Mouse (Mus musculus): ENCODE measurements at regions not wholly inside any gene's neighbourhood (a gene's known extent, or its start where the extent isn't known, plus 50 kb on each side); places are given as distances from the start of the nearest gene placed in this dataset.

DNA sequence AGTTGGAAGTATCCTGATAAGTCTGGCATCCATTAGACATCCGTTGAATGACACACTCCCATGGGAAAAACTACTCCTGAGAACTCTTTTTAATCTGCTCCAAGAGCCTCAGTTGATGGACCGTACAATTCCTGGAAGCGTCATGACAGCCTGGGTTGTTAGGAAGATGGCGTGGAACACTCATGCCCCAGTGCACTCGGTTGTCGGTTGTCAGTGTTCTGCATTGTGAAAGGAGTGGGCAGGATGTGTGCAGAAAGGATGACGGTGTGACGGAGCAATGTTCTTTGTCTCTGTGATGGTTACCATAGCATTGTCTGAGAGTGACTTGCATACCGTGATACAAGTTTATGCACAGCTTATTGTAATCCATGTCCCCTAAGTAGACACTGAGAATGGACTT is 164.4 kb downstream of the Slc30a10 start:
- no peak for TF ChIP-seq EP300 (IDR thresholded peaks at IDR 0.05; ENCODE audit: low read depth)
- no peak for TF ChIP-seq CTCF (IDR thresholded peaks at IDR 0.05; ENCODE audit: low read depth)
- Histone ChIP-seq H3K27me3 (ENCODE audit: control insufficient read depth, insufficient read depth, low read length) (no peaks in the 10 kb centered on the region), H3K27ac (ENCODE audit: low read depth) (no peak overlapping the region), H3K4me1 (ENCODE audit: control insufficient read depth, insufficient read depth) (no peaks in the 10 kb centered on the region; the same call in 1 of the 2 replicates), H3K4me2 (ENCODE audit: low read depth, low read length) (no peak overlapping the region), H3K4me3 (ENCODE audit: low read depth, low read length) (no peak overlapping the region), H3K9ac (replicated peaks; ENCODE audit: low read depth, low read length) (no peak overlapping the region), H3K9me3 (replicated peaks; ENCODE audit: control insufficient read depth, low read length) (no peaks in the 10 kb centered on the region), H3K36me3 (replicated peaks; ENCODE audit: control insufficient read depth, insufficient read depth, low read length) (no peaks in the 10 kb centered on the region)
- DNase-seq (ENCODE audit: low spot score) (peak; percentile 11), ATAC-seq (ENCODE audit: insufficient read depth, low read depth) (no peak)
- WGBS: 36% methylated on average over 9 of the region's 9 CpGs

DNA sequence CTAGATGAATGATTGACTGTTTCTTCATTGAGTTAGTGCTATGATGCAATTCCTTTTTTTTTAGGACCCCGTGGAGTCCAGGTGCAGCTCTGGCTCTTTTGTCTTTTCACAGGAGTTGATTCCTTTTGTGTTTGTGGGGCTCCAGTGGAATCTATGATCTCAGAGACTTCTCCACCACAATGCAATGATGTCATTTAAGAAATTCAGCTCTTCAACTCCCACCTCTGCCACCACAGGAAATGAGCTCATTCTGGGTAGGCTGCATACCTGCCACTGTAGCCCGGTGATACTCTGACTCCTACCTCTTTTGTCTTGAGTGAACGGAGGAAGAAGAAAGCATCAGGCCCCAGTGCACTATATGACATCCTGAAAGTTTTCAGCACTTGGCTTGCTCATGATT is 173.8 kb downstream of the Slc30a10 start:
- H3K4me2 ChIP-seq (ENCODE audit: low read depth, low read length): no peak overlapping the region
- no peaks in the 10 kb centered on the region for H3K4me1 ChIP-seq (ENCODE audit: control insufficient read depth, insufficient read depth)
- H3K27ac ChIP-seq (ENCODE audit: low read depth): no peak overlapping the region
- H3K4me3 ChIP-seq (ENCODE audit: low read depth, low read length): no peak overlapping the region
- ATAC-seq (ENCODE audit: insufficient read depth, low read depth) (no peak), DNase-seq (ENCODE audit: low spot score) (no peak)
- H3K9ac ChIP-seq (replicated peaks; ENCODE audit: low read depth, low read length): no peak overlapping the region
- TF ChIP-seq EP300 (IDR thresholded peaks at IDR 0.05; ENCODE audit: low read depth): no peak
- no peaks in the 10 kb centered on the region for H3K27me3 ChIP-seq (ENCODE audit: control insufficient read depth, insufficient read depth, low read length)
- 46% methylated on average over 3 of the region's 3 CpGs for WGBS
- no peaks in the 10 kb centered on the region for H3K36me3 ChIP-seq (replicated peaks; ENCODE audit: control insufficient read depth, insufficient read depth, low read length)
- no peaks in the 10 kb centered on the region for H3K9me3 ChIP-seq (replicated peaks; ENCODE audit: control insufficient read depth, low read length)

DNA sequence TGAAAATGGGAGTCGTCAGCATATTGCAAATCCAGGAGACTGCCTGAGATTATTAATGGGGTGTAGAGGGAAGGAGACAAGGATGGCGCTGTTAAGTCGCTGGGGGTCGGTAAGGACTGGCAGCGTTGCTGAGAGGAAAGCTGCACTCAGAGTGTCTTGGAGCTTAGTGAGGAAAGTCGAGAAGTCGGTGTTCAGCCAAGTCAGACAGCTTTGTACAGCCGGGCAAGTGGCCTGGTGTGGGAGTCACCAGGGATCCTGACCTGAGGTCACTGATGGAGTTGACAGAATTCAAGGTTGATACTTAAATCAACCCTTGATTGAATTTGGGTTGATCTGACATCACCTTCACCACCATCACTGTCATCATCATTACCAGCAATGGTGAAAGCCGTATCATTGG is 175.3 kb downstream of the Slc30a10 start:
- H3K27ac ChIP-seq (ENCODE audit: low read depth): no peak overlapping the region
- H3K27me3 ChIP-seq (ENCODE audit: control insufficient read depth, insufficient read depth, low read length): no peaks in the 10 kb centered on the region
- H3K4me1 ChIP-seq (ENCODE audit: control insufficient read depth, insufficient read depth): no peaks in the 10 kb centered on the region
- no peak for DNase-seq (ENCODE audit: low spot score)
- H3K9ac ChIP-seq (replicated peaks; ENCODE audit: low read depth, low read length): no peak overlapping the region
- no peak overlapping the region for H3K4me3 ChIP-seq (ENCODE audit: low read depth, low read length)
- TF ChIP-seq CTCF (IDR thresholded peaks at IDR 0.05; ENCODE audit: low read depth): no peak
- no peak for TF ChIP-seq EP300 (IDR thresholded peaks at IDR 0.05; ENCODE audit: low read depth)
- H3K4me2 ChIP-seq (ENCODE audit: low read depth, low read length): no peak overlapping the region
- no peaks in the 10 kb centered on the region for H3K9me3 ChIP-seq (replicated peaks; ENCODE audit: control insufficient read depth, low read length)
- no peak for ATAC-seq (ENCODE audit: insufficient read depth, low read depth)
- H3K36me3 ChIP-seq (replicated peaks; ENCODE audit: control insufficient read depth, insufficient read depth, low read length): no peaks in the 10 kb centered on the region
- WGBS: 75% methylated on average over 9 of the region's 9 CpGs

DNA sequence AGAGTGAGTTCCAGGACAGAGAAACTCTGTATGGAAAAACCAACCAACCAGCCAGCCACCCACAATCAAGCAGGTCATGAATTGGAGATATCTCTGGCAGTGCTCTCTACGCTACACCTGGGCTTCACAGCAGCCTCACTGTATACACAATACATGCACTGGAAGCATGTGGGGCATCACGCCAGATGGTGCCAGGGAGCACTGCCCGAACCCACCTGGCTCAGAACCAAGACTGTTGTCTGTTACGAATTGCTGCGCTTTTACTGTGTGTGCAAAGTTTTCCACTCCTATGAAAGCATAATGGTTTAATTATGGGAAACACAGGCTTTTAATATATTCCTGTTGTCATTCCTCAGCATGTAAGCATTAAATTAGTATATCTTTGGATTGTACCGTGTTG is 184.0 kb downstream of the Slc30a10 start:
- Histone ChIP-seq H3K9ac (replicated peaks; ENCODE audit: low read depth, low read length) (no peak overlapping the region), H3K4me3 (ENCODE audit: low read depth, low read length) (no peak overlapping the region), H3K27ac (ENCODE audit: low read depth) (no peak overlapping the region), H3K4me1 (ENCODE audit: control insufficient read depth, insufficient read depth) (no peaks in the 10 kb centered on the region), H3K27me3 (ENCODE audit: control insufficient read depth, insufficient read depth, low read length) (no peaks in the 10 kb centered on the region), H3K36me3 (replicated peaks; ENCODE audit: control insufficient read depth, insufficient read depth, low read length) (no peaks in the 10 kb centered on the region), H3K9me3 (replicated peaks; ENCODE audit: control insufficient read depth, low read length) (no peaks in the 10 kb centered on the region), H3K4me2 (ENCODE audit: low read depth, low read length) (no peak overlapping the region)
- 83% methylated on average over 6 of the region's 6 CpGs for WGBS
- DNase-seq (ENCODE audit: low spot score) (no peak), ATAC-seq (ENCODE audit: insufficient read depth, low read depth) (no peak)
- no peak for TF ChIP-seq CTCF (IDR thresholded peaks at IDR 0.05; ENCODE audit: low read depth)
- TF ChIP-seq EP300 (IDR thresholded peaks at IDR 0.05; ENCODE audit: low read depth): no peak

DNA sequence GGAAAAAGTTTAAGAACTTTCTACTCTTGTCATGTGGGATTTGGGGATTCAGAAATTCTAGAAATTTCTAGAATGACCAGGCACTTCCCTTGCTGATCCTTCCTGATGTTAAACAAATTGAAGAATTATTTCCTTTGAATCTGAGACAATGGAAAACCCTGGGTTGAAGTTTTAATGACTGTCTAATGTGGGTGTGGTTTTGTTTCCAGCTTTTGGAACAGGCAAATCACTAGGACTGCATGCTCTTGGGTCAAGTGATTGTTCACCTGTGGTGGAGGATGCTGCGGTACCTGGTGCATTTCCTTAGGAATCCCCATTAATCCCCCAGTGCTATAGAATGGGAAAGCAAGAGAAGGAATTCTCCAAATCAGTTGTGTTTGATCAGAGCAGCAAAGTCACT is 184.8 kb downstream of the Slc30a10 start:
- Histone ChIP-seq H3K36me3 (replicated peaks; ENCODE audit: control insufficient read depth, insufficient read depth, low read length) (no peaks in the 10 kb centered on the region), H3K4me3 (ENCODE audit: low read depth, low read length) (no peak overlapping the region), H3K27ac (ENCODE audit: low read depth) (no peak overlapping the region), H3K4me1 (ENCODE audit: control insufficient read depth, insufficient read depth) (no peaks in the 10 kb centered on the region), H3K9me3 (replicated peaks; ENCODE audit: control insufficient read depth, low read length) (no peaks in the 10 kb centered on the region), H3K27me3 (ENCODE audit: control insufficient read depth, insufficient read depth, low read length) (no peaks in the 10 kb centered on the region), H3K4me2 (ENCODE audit: low read depth, low read length) (no peak overlapping the region), H3K9ac (replicated peaks; ENCODE audit: low read depth, low read length) (no peak overlapping the region)
- DNase-seq (ENCODE audit: low spot score): no peak
- WGBS: 94% methylated on average over 1 of the region's 1 CpGs
- TF ChIP-seq EP300 (IDR thresholded peaks at IDR 0.05; ENCODE audit: low read depth) (no peak), CTCF (IDR thresholded peaks at IDR 0.05; ENCODE audit: low read depth) (no peak)
- ATAC-seq (ENCODE audit: insufficient read depth, low read depth): no peak

DNA sequence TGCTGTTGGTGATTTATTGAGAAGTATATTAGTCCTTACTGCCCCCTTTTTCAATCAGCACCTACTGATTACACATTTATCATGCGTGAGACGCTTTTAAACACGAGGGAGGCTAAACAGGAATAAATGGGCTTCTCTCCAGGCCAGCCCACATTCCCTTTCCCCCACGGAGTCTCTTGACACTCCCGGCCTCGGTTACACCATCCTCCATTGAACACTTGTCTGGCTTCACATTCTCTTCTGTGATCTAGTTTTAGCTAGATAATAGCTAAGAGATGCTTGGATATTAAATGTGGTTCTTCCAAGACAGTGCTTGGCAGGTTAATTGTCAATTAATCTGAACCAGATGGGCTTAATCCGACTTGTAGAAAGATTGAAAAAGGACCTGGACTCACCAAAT is 189.4 kb downstream of the Slc30a10 start:
- H3K9me3 ChIP-seq (replicated peaks; ENCODE audit: control insufficient read depth, low read length): no peaks in the 10 kb centered on the region
- no peaks in the 10 kb centered on the region for H3K36me3 ChIP-seq (replicated peaks; ENCODE audit: control insufficient read depth, insufficient read depth, low read length)
- 55% methylated on average over 7 of the region's 7 CpGs for WGBS
- ATAC-seq (ENCODE audit: insufficient read depth, low read depth) (no peak), DNase-seq (ENCODE audit: low spot score) (no peak)
- H3K27me3 ChIP-seq (ENCODE audit: control insufficient read depth, insufficient read depth, low read length): no peaks in the 10 kb centered on the region
- no peak overlapping the region for H3K9ac ChIP-seq (replicated peaks; ENCODE audit: low read depth, low read length)
- no peak overlapping the region for H3K4me2 ChIP-seq (ENCODE audit: low read depth, low read length)
- H3K27ac ChIP-seq (ENCODE audit: low read depth): no peak overlapping the region
- H3K4me3 ChIP-seq (ENCODE audit: low read depth, low read length): no peak overlapping the region
- H3K4me1 ChIP-seq (ENCODE audit: control insufficient read depth, insufficient read depth): no peaks in the 10 kb centered on the region; the same call in 1 of the 2 replicates
- TF ChIP-seq CTCF (IDR thresholded peaks at IDR 0.05; ENCODE audit: low read depth) (no peak), EP300 (IDR thresholded peaks at IDR 0.05; ENCODE audit: low read depth) (no peak)
